Mouse (Mus musculus) left cerebral cortex, adult 18-20 months (tissue): ENCODE data around the gene Pxn. TPM values are rescaled to one million over a fixed set of nuclear protein-coding genes. Genes with fewer than 3 reads are reported as not detected.
"Not testable (repeated sequence)": the region's sequence is repeated elsewhere in the genome, so short reads cannot be mapped to it uniquely, and the experiment has no call there.

Experiments
- DNase-seq, 2 experiments: peaks; one replicate each; pipeline ENCODE4 v3.0.0; 2021 to 2022; ENCODE audit warnings: low spot score in 2 of 2, mixed read lengths in 1 of 2
- microRNA-seq, 2 experiments: library from miRNA; unstranded; fragments of <30 nt; microRNA quantifications; one replicate each; pipeline ENCODE4 v1.2.0; 2021
- total RNA-seq, 2 experiments: library from RNA; stranded (reverse); gene quantifications; 2 replicates each; pipeline ENCODE4 v1.2.3; 2021

Pxn gene
- total RNA-seq, 2 experiments from 2014 or later: 22.2 to 25.7 TPM

DNA sequence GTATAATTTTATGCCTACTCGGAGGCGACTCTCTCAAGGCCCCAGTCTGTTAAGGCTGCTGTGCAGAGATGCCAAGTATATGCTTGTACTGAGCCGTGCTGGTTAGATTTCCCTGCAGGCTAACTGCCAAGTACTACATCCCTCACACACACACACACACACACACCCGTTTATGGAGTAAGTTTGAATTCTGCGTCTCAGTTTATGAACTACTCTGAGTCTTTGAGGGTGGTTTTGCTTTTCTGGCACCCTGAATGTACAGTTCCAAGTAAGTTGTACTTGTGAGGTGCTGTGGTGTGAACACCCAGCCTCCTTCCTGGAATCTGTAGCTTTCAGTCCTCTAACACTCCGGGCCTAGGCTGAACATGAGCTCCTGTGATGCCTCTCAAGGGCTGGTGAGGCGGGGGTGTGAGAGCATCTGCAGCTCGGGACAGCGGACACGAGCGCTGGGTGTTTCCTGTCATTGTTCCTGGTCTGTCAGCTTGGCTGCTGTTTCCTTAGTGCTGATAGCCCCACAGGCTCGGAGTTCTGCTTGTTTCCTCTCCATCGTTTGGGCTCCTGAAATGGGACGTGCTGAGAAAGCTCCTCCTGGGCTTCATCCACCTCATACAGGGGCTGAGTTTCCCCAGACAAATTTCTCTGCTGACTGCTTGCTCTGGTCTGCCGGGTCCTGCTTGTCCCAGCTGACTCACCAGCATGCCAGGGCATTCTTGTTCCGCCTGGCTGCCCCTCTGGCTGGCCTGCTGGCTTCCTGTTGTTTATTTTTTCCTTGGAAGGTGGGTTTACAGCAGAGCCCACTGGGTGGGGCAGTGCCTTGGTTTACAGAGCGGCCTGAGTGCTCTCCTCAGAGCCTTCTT lies 66.4 kb downstream of the Pxn start:
- peak; percentile 21 to 37 for DNase-seq

DNA sequence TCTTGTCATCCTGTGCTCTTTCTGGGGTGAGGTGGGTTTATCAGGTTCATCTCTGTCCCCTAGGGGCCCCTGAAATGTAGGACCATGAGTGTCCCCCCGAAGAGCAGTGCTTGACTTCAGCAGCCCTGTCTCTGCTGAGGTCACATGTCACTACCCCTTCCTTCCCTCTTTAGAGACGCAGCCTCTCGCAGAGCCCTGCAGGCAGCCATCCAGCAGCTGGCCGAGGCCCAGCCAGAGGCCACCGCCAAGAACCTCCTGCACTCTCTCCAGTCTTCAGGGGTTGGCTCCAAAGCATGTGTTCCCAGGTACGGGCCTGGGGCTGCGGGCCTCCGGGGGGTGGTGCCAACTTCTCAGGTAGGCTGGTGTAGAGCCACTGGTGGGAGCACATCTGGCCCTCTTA lies 68.5 kb downstream of the Pxn start:
- no peak for DNase-seq

DNA sequence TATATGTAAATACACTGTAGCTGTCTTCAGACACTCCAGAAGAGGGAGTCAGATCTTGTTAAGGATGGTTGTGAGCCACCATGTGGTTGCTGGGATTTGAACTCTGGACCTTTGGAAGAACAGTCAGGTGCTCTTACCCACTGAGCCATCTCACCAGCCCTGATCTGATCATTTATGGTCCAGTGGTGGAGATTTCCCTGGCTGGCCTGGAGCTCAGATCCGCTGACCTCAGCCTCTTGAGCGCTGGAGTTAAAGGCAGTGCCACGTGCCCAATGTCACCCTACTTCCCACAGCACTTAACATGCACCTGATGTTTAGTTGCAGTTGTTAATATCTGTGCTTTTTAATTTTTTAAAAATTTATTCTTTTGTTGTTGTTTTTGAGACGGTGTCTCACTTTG lies 71.2 kb downstream of the Pxn start:
- DNase-seq: not testable (repeated sequence)

DNA sequence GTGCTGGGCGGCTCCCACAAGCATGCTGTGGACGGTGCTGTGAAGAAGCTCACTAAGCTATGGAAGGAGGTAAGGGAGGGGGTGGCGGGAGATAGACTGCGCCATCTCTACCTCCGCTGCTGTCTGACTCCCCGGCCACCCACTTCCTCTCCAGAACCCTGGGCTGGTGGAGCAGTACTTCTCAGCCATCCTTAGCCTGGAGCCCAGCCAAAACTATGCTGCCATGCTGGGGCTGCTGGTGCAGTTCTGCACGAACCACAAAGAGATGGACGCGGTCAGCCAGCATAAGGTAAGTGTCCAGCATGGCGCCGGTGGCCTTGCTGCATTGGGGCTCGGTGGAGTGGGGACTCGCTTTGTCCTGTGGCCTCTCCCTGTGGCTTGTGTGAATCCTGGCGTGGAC lies 72.4 kb downstream of the Pxn start:
- DNase-seq: peak in 1 of 2 experiments; percentile 49

DNA sequence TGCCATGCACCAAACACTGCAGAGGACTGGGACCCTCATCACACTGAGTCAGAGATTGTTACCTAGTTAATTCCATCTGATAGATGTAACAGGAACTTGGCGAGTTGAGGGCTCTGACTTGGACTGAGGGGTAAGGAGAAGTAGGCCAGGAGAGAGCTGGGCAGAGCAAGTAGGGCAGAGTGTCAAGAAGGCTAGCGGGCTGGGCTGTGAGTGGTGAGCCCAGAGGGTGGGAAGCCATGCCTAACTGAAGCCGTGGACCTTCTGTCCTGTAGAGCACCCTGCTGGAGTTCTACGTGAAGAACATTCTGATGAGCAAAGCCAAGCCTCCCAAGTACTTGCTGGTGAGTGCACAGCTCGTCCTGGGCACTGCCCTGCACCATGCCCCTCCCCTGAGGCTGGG lies 72.9 kb downstream of the Pxn start:
- no peak for DNase-seq

DNA sequence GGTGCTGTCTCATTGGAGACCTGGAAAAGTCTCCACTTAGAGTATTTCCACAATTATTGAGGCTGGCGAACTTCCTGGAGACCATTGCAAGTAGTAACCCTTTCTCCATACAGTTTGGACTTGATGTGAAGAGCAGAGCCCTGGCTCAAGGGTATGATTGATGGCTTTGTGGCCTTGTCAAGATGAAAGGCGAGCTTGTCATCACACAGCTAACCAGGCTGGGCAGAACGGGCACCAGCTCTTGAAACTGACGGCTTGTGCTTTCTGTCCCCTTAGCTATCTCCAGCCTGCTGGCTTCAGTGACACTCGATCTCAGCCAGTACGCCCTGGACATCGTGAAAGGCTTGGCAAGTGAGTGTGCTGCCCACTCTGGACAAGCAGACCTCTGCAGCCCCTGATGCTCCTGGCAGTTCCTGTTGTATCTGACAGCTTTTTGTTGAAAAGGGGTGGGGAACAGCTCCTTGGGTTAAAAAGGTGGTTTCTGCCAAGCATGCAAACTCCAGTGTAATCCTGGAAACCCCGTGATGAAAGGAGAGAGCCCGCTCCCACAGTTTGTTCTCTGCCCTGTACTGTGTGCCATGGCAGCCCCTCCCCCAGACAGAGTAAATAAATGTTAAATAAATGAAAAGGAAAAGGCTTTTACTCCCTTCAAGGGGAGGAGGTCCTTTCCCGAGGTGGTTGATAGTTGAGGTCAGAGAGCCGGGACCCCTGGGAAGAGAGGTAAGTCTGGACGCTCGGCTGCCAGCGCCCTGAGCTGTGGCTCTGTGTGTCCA lies 73.9 kb downstream of the Pxn start:
- DNase-seq: no peak

DNA sequence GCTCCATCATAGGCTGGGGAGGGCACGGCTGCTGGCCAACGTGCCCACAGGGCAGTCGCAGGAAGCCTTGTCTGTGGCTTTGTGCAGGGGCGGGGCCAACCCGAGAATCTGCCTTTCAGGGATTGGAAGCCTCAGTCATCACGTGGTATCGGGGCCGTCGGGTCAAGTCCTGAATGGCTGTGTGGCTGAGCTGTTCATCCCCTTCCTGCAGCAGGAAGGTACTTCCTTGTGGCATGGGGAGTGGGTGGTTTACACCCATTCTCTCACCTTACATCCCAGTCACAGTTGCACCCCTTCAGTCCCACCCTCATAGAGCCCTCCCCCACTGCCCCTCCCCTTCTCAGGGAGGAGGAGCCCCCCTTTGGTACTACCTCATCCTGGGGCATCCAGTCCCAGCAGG lies 75.2 kb downstream of the Pxn start:
- no peak for DNase-seq

DNA sequence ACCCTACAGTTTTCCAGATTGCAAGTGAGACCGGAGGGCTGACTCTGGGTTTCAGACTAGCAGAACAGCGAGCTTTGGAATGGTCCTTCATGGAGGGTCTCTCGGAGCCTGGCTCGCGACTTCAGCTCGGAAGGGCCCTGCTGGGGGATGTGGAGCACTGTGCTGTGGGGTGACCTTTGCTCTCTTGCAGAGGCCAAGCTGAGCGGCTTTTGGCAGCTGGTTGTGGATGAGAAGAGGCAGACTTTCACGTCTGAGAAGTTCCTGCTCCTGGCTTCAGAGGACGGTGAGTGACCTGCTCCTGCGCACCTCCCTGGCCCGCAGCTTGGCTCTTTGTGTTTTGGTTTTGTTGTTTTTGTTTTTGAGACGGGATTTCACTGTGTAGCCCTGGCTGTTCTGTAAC lies 79.1 kb downstream of the Pxn start:
- no peak for DNase-seq

DNA sequence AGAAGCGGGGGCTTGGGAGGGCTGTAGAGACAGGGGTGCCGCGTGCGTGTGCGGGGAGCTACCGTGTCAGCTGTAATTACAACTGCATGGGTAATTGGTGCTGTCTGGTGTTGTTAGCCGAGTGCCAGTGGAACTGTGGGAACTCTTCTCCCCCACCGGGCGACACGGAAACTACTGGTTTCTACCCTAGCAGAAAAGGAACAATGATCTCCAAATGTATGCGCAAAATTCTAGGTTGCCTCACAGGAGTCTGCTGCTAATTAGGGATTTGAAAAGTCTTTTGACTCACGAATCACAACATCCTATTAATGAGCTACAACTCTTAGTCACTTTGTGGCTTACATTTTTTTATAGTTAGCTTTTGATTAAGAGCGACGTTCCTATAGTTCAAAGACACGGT lies 79.7 kb downstream of the Pxn start:
- no peak for DNase-seq

DNA sequence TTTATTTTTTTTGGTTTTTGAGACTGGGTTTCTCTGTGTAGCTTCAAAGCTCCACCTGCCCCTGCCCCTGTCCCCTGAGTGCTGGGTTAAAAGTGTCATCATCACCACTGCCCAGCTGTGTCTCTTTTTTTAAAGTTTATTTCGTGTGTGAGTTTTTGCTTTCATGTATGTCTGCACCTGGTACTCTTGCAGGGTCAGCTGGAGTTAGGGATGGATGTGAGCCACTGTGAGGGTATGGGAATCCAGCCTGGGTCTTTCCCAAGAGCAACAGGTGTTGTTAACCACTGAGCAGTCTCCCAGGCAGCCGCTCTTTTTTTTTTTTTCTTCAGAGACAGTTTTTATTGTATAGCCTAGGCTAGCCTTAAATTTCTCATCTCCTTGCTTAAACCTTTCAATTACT lies 80.3 kb downstream of the Pxn start:
- DNase-seq: no peak

DNA sequence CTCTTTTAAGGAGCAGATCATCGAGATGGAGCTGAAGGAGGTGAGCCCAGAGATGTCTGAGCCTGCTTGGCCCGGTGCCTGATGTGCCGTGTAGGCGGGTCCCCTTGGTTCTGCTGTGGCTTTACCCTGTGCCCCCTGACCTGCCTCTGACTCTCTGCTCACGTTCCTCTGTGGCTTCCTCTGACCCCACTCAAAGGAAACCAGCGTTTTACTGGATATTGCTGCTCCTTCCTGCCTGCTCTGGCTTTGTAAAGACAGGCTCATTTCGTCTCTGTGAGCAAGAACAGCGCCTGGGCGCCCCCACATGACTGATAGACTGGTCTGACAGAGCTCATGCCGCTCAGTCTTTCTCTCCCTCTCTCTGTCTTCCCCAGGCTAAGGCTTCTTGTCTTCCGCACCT lies 84.6 kb downstream of the Pxn start:
- DNase-seq: no peak

DNA sequence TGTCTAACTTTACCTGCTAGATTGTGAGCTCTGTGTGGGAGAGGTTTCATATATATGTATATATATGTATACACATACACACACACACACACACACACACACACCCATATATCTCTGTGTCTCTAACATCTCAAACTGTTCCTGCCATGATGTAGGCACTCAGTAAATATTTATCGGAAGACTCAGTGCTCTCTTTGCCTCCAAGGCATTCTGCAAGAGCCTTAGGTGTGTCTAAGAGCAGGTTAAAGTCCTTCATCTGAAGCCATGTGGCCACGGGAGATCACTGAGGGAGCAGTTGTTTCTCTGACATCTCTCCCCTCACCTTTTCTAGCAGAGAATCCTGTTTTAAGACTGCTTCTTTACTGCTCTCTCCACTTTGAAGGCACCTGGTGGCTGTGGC lies 85.0 kb downstream of the Pxn start:
- no peak for DNase-seq

DNA sequence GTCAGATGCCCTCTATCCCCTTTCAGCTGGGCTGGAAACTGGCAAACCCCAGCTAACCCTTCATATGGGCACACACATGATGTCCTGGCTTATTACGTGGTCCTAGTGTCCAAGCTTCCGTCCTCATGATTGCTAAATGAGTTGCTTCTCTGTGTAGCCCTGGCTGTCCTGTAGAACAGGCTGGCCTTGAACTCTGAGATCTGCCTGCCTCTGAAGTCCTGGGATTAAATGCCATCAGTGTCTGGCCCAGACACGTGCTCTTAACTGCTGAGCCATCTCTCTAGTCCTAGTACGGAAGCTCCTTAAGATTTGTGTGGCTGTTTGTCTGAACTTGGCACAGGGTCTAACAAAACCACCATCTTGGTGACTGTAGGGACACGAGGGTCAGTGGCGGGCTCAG lies 97.1 kb downstream of the Pxn start:
- DNase-seq: no peak

Small RNAs within 50 kb of the gene (microRNA-seq; reads per million reads assigned to microRNA genes)
- gene Mir7029: 0 to 0.21 reads per million in 2 experiments

Other genes with a start within 250 kb of the Pxn start
- gene Rnf10, start 233.8 kb upstream of the Pxn start, total RNA-seq: 100 to 1,000 TPM; 247 to 256 TPM
- gene Coq5, start 227.0 kb upstream of the Pxn start, total RNA-seq: 10 to 100 TPM; 42.1 to 43.2 TPM
- gene Dynll1, start 205.7 kb upstream of the Pxn start, total RNA-seq: 100 to 1,000 TPM; 631 to 705 TPM
- gene Srsf9, start 179.5 kb upstream of the Pxn start, total RNA-seq: 10 to 100 TPM; 62.9 to 72.1 TPM
- gene Gatc, start 165.5 kb upstream of the Pxn start, total RNA-seq: 10 to 100 TPM; 18.4 to 20.5 TPM
- gene Triap1, start 165.5 kb upstream of the Pxn start, total RNA-seq: 10 to 100 TPM; 26.4 to 27.9 TPM
- 100 to 1,000 TPM; 721 to 781 TPM for gene Cox6a1, start 157.7 kb upstream of the Pxn start, total RNA-seq
- gene Msi1, start 77.1 kb upstream of the Pxn start, total RNA-seq: 10 to 100 TPM; 48.8 to 49.1 TPM
- not detected for gene Pla2g1b, start 40.4 kb upstream of the Pxn start, total RNA-seq
- 10 to 100 TPM; 37.1 to 37.8 TPM for gene Sirt4, start 22.0 kb upstream of the Pxn start, total RNA-seq
- gene Rplp0, start 52.8 kb downstream of the Pxn start, total RNA-seq: 100 to 1,000 TPM; 185 to 199 TPM
- 10 to 100 TPM; 62.0 to 66.4 TPM for gene Gcn1l1, start 58.6 kb downstream of the Pxn start, total RNA-seq
- gene Rab35, start 125.2 kb downstream of the Pxn start, total RNA-seq: 100 to 1,000 TPM; 108 TPM
- 100 to 1,000 TPM; 180 to 184 TPM for gene Bicdl1, start 224.9 kb downstream of the Pxn start, total RNA-seq